Mouse (Mus musculus) spleen, embryonic (tissue): Measurements from ENCODE around the gene Zfp780b.
"Not testable (repeated sequence)": the region's sequence is repeated elsewhere in the genome, so short reads cannot be mapped to it uniquely, and the experiment has no call there.

Experiments
- CTCF ChIA-PET: fragments of 350-600 bp; sonication (Branson Sonifier 250); formaldehyde crosslinking; loops from one replicate; lab custom pipeline; 2022; lab: Charles Lee

The Zfp780b gene

GRCm38 (mm10) chr7:27978683-27979528, at the start of gene Zfp780b:
Zfp780b (minus strand) TSS chr7:27979171.
- CTCF ChIA-PET, result interaction anchor here (0.6 kb wide), 1 partner anchor 139 kb away, joined by 3 read pairs; no protein-coding TSS in a partner anchor

- CTCF ChIA-PET, result no interaction called here
Observed at GRCm38 (mm10) chr7:28014445-28014810, 35.5 kb upstream of the Zfp780b start.

GRCm38 (mm10) chr7:28013549-28014444, 34.8 kb upstream of the Zfp780b start, which contains the start of gene Zfp850:
Zfp850 (minus strand) TSS chr7:28014115.
- CTCF ChIA-PET, result interaction anchor here (0.8 kb wide), 1 partner anchor 14 kb away, joined by 3 read pairs; no protein-coding TSS in a partner anchor

- CTCF ChIA-PET, result no interaction called here
Observed at GRCm38 (mm10) chr7:28010271-28010670, 31.3 kb upstream of the Zfp780b start.

- CTCF ChIA-PET, result no interaction called here
Observed at GRCm38 (mm10) chr7:27982197-27982596, 3.2 kb upstream of the Zfp780b start.

GRCm38 (mm10) chr7:27949451-27949850, 29.5 kb downstream of the Zfp780b start:
- CTCF ChIA-PET, result not testable (repeated sequence)

GRCm38 (mm10) chr7:27941869-27942268, 37.1 kb downstream of the Zfp780b start:
- CTCF ChIA-PET, result not testable (repeated sequence)

- CTCF ChIA-PET, result not testable (repeated sequence)
Observed at GRCm38 (mm10) chr7:27933800-27934158, 45.2 kb downstream of the Zfp780b start.

GRCm38 (mm10) chr7:27933050-27933799, 45.7 kb downstream of the Zfp780b start:
- CTCF ChIA-PET, result no interaction called here

- CTCF ChIA-PET, result interaction anchor here (0.8 to 1.4 kb wide), 2 partner anchors 57 to 69 kb away, joined by 4 to 8 read pairs; no protein-coding TSS in a partner anchor
Observed at GRCm38 (mm10) chr7:27928818-27929695, 49.9 kb downstream of the Zfp780b start, which contains the start of gene Zfp974. Zfp974 (minus strand) TSS chr7:27929460.

- CTCF ChIA-PET, result not testable (repeated sequence)
Observed at GRCm38 (mm10) chr7:27927041-27927440, 51.9 kb downstream of the Zfp780b start.

- CTCF ChIA-PET, result not testable (repeated sequence)
Observed at GRCm38 (mm10) chr7:27910952-27911351, 68.0 kb downstream of the Zfp780b start.
